Mouse (Mus musculus) heart, embryonic 11.5 days (tissue): ENCODE results near the gene Slc28a1. TPM values are rescaled to one million over a fixed set of nuclear protein-coding genes. Genes with fewer than 3 reads are reported as not detected.

ENCODE experiments used
- ATAC-seq: fragments of 200-750 bp; cut with Nextera tagmentation; replicated peaks from 2 replicates; pipeline ENCODE4 v1.8.0; 2017; ENCODE audit warnings: moderate library complexity; ENCODE audit not compliant: insufficient number of reproducible peaks, low FRiP score, low TSS enrichment
- H3K27ac ChIP-seq: fragments of 300-500 bp; sonication (generic); 2 replicates; pipeline ENCODE4 v1.5.1; 2014; ENCODE audit warnings: mild to moderate bottlenecking, low read depth, low read length
- H3K27me3 ChIP-seq: fragments of 300-500 bp; sonication (generic); 2 replicates; pipeline ENCODE4 v1.6.1; 2014; ENCODE audit warnings: mild to moderate bottlenecking, low read length, mixed read lengths; ENCODE audit not compliant: control insufficient read depth, insufficient read depth
- H3K36me3 ChIP-seq: fragments of 300-500 bp; sonication (generic); 2 replicates; pipeline ENCODE4 v1.6.1; 2014; ENCODE audit warnings: mild to moderate bottlenecking, low read length, moderate library complexity, mixed read lengths; ENCODE audit not compliant: control insufficient read depth, insufficient read depth
- H3K4me1 ChIP-seq: fragments of 300-500 bp; sonication (generic); 2 replicates; pipeline ENCODE4 v1.6.1; 2014; ENCODE audit warnings: low read length; ENCODE audit not compliant: control insufficient read depth, insufficient read depth
- H3K4me2 ChIP-seq: fragments of 300-500 bp; sonication (generic); 2 replicates; pipeline ENCODE4 v1.6.1; 2014; ENCODE audit warnings: mild to moderate bottlenecking, moderate library complexity
- H3K4me3 ChIP-seq: fragments of 300-500 bp; sonication (generic); 2 replicates; pipeline ENCODE4 v1.5.1; 2014; ENCODE audit warnings: low read depth, low read length
- H3K9ac ChIP-seq: fragments of 300-500 bp; sonication (generic); 2 replicates; pipeline ENCODE4 v1.6.1; 2014; ENCODE audit warnings: mild to moderate bottlenecking, low read depth, low read length, moderate library complexity
- H3K9me3 ChIP-seq: fragments of 300-500 bp; sonication (generic); replicated peaks from 2 replicates; pipeline ENCODE4 v1.6.1; 2016; ENCODE audit warnings: low read length; ENCODE audit not compliant: control insufficient read depth
- WGBS: fragments of 180-500 bp; shearing (Covaris S2); extraction: QIAGEN DNeasy Blood & Tissue Kit; methylation state at CpG from one replicate; pipeline ENCODE4 v1.1.7; 2014; ENCODE audit not compliant: insufficient replicate concordance; 5-methylcytosine and 5-hydroxymethylcytosine counted together
- polyA plus RNA-seq: library from polyadenylated mRNA; unstranded; fragments of >200 nt; fragmentation: Nextera tagmentation; extraction: Ambion mirVana; gene quantifications from 2 replicates; pipeline ENCODE4 v1.2.1, GENCODE M21; 2014

The Slc28a1 gene
- polyA plus RNA-seq, 1 experiment from 2014 or later: 0.07 TPM

- ATAC-seq: no peak
- no peaks in the 10 kb centered on the region for H3K9me3 ChIP-seq
- WGBS: 36% methylated on average over 4 of the region's 4 CpGs
These were observed 47.7 kb downstream of the Slc28a1 start for GRCm38 (mm10) chr7:81162345-81162744.

GRCm38 (mm10) chr7:81164411-81164810, 49.8 kb downstream of the Slc28a1 start:
- Histone ChIP-seq H3K4me1 (no peaks in the 10 kb centered on the region), H3K9ac (no peak overlapping the region), H3K4me2 (no peak overlapping the region), H3K27ac (no peak overlapping the region), H3K36me3 (no peaks in the 10 kb centered on the region), H3K9me3 (no peaks in the 10 kb centered on the region), H3K4me3 (no peak overlapping the region), H3K27me3 (no peaks in the 10 kb centered on the region)
- no peak for ATAC-seq
- WGBS: 56% methylated on average over 7 of the region's 7 CpGs

More at GRCm38 (mm10) chr7:81162345-81162744, 47.7 kb downstream of the Slc28a1 start:
- no peak overlapping the region for H3K4me3 ChIP-seq
- no peaks in the 10 kb centered on the region for H3K36me3 ChIP-seq
- H3K27ac ChIP-seq: no peak overlapping the region
- H3K4me1 ChIP-seq: peaks cover 8% of the 10 kb centered on the region
- no peaks in the 10 kb centered on the region for H3K27me3 ChIP-seq
- no peak overlapping the region for H3K4me2 ChIP-seq
- no peak overlapping the region for H3K9ac ChIP-seq

GRCm38 (mm10) chr7:81167124-81167523, 52.5 kb downstream of the Slc28a1 start:
- Histone ChIP-seq H3K4me3 (no peak overlapping the region), H3K4me1 (no peaks in the 10 kb centered on the region), H3K9me3 (no peaks in the 10 kb centered on the region), H3K36me3 (no peaks in the 10 kb centered on the region), H3K9ac (no peak overlapping the region), H3K27me3 (no peaks in the 10 kb centered on the region), H3K4me2 (no peak overlapping the region), H3K27ac (no peak overlapping the region)
- WGBS: 44% methylated on average over 3 of the region's 3 CpGs
- no peak for ATAC-seq

- Histone ChIP-seq H3K9me3 (peaks cover 4% of the 10 kb centered on the region; the same call in 1 of the 2 replicates), H3K36me3 (no peaks in the 10 kb centered on the region), H3K27ac (no peak overlapping the region), H3K4me1 (no peaks in the 10 kb centered on the region), H3K27me3 (no peaks in the 10 kb centered on the region), H3K4me3 (no peak overlapping the region), H3K9ac (no peak overlapping the region), H3K4me2 (no peak overlapping the region)
- 70% methylated on average over 7 of the region's 7 CpGs for WGBS
- no peak for ATAC-seq
These were observed 54.8 kb downstream of the Slc28a1 start for GRCm38 (mm10) chr7:81169351-81169750.

GRCm38 (mm10) chr7:81173931-81174330, 59.3 kb downstream of the Slc28a1 start:
- 92% methylated on average over 2 of the region's 2 CpGs for WGBS
- Histone ChIP-seq H3K4me3 (no peak overlapping the region), H3K36me3 (no peaks in the 10 kb centered on the region), H3K4me1 (no peaks in the 10 kb centered on the region), H3K27me3 (no peaks in the 10 kb centered on the region), H3K9ac (no peak overlapping the region), H3K27ac (no peak overlapping the region), H3K4me2 (no peak overlapping the region), H3K9me3 (peaks cover 4% of the 10 kb centered on the region; the same call in 1 of the 2 replicates)
- no peak for ATAC-seq

GRCm38 (mm10) chr7:81174654-81175053, 60.1 kb downstream of the Slc28a1 start:
- Histone ChIP-seq H3K4me3 (no peak overlapping the region), H3K27me3 (no peaks in the 10 kb centered on the region), H3K9ac (no peak overlapping the region), H3K4me1 (no peaks in the 10 kb centered on the region), H3K27ac (no peak overlapping the region), H3K4me2 (no peak overlapping the region), H3K9me3 (peaks cover 4% of the 10 kb centered on the region; the same call in 1 of the 2 replicates), H3K36me3 (no peaks in the 10 kb centered on the region)
- no peak for ATAC-seq
- 49% methylated on average over 5 of the region's 5 CpGs for WGBS

GRCm38 (mm10) chr7:81176187-81176769, 61.7 kb downstream of the Slc28a1 start:
- 64% methylated on average over 5 of the region's 5 CpGs for WGBS
- Histone ChIP-seq H3K27ac (no peak overlapping the region), H3K27me3 (no peaks in the 10 kb centered on the region), H3K9ac (no peak overlapping the region), H3K9me3 (peaks cover 4% of the 10 kb centered on the region; the same call in 1 of the 2 replicates), H3K36me3 (no peaks in the 10 kb centered on the region), H3K4me2 (no peak overlapping the region), H3K4me1 (no peaks in the 10 kb centered on the region), H3K4me3 (no peak overlapping the region)
- no peak for ATAC-seq

GRCm38 (mm10) chr7:81179494-81179893, 64.9 kb downstream of the Slc28a1 start:
- H3K4me2 ChIP-seq: no peak overlapping the region
- H3K9ac ChIP-seq: no peak overlapping the region
- ATAC-seq: no peak
- H3K27me3 ChIP-seq: no peaks in the 10 kb centered on the region
- H3K4me1 ChIP-seq: no peaks in the 10 kb centered on the region
- H3K27ac ChIP-seq: no peak overlapping the region
- no peaks in the 10 kb centered on the region for H3K36me3 ChIP-seq
- no peak overlapping the region for H3K4me3 ChIP-seq
- H3K9me3 ChIP-seq: no peaks in the 10 kb centered on the region
- 63% methylated on average over 5 of the region's 5 CpGs for WGBS

GRCm38 (mm10) chr7:81182492-81183175, 68.0 kb downstream of the Slc28a1 start:
- H3K4me2 ChIP-seq: no peak overlapping the region
- no peaks in the 10 kb centered on the region for H3K36me3 ChIP-seq
- WGBS: 74% methylated on average over 10 of the region's 10 CpGs
- H3K4me1 ChIP-seq: no peaks in the 10 kb centered on the region
- no peak overlapping the region for H3K9ac ChIP-seq
- H3K27ac ChIP-seq: no peak overlapping the region
- H3K9me3 ChIP-seq: no peaks in the 10 kb centered on the region
- no peaks in the 10 kb centered on the region for H3K27me3 ChIP-seq
- no peak overlapping the region for H3K4me3 ChIP-seq
- ATAC-seq: no peak
